Mouse (Mus musculus) small intestine, adult 2 months (tissue): ENCODE data around the gene Muc20.

Experiments
- CTCF ChIP-seq: fragments of 200-500 bp; IDR thresholded peaks from 2 replicates; pipeline ENCODE4 v1.5.1; 2012; ENCODE audit warnings: low read depth, mild to moderate bottlenecking, control low read depth, inconsistent platforms, low read length, moderate library complexity, mixed read lengths; ENCODE audit not compliant: insufficient replicate concordance, insufficient read length; ENCODE audit errors: extremely low read depth
- POLR2A ChIP-seq: fragments of 200-500 bp; IDR thresholded peaks from 2 replicates; pipeline ENCODE4 v1.6.1; 2012; ENCODE audit warnings: low read depth, mild to moderate bottlenecking, control low read depth, inconsistent platforms, low read length, moderate library complexity

- TF ChIP-seq POLR2A (no peak), CTCF (no peak)
Measured at GRCm38 (mm10) chr16:32745852-32746251, 51.4 kb downstream of the Muc20 start.
